Mouse (Mus musculus): ENCODE results near the gene Tbkbp1. TPM values are rescaled to one million over a fixed set of nuclear protein-coding genes. Genes with fewer than 3 reads are reported as not detected.

Gene Tbkbp1
- total and polyA plus RNA-seq, 3 experiments: 0.44 to 5.7 (median 3.1) TPM

GRCm38 (mm10) chr11:97142159-97142608 lies 9.1 kb downstream of the Tbkbp1 start (continued):
- TF ChIP-seq USF2 (conservative IDR thresholded peaks at IDR 0.05; ENCODE audit: low read depth, low read length): peak; percentile 9; the same call in 1 of the 2 replicates
- peak; percentile 60 for TF ChIP-seq TBP (conservative IDR thresholded peaks at IDR 0.05; ENCODE audit: low read depth, low read length)
- TF ChIP-seq MAZ (IDR thresholded peaks at IDR 0.05; ENCODE audit: low read depth, low read length): no peak
- TF ChIP-seq USF1 (IDR thresholded peaks at IDR 0.05; ENCODE audit: low read depth, low read length): peak; percentile 42

- no peak overlapping the region for H3K4me2 ChIP-seq (ENCODE audit: insufficient read depth, low read depth, poor library complexity, severe bottlenecking)
- no peak for DNase-seq (ENCODE audit: extremely low read depth)
- peaks cover 10 to 24% of the 10 kb centered on the region in 2 experiments for H3K36me3 ChIP-seq (replicated peaks in 1 of 2; ENCODE audit: control insufficient read depth in 1 of 2, insufficient read depth in 1 of 2, low read length in 1 of 2)
- no peak overlapping the region for H3K9ac ChIP-seq (ENCODE audit: insufficient read depth, low read depth)
- no peaks in the 10 kb centered on the region for H3K79me2 ChIP-seq (replicated peaks; ENCODE audit: control insufficient read depth, extremely low read depth, insufficient read depth, poor library complexity, severe bottlenecking)
- H3K9me3 ChIP-seq (replicated peaks; ENCODE audit: low read length): no peaks in the 10 kb centered on the region
- H3K27ac ChIP-seq (ENCODE audit: insufficient read depth, low read depth): no peak overlapping the region
- no peak overlapping the region for H3K4me3 ChIP-seq (replicated peaks in 1 of 3; ENCODE audit: low read depth in 2 of 3, low read length in 2 of 3, poor library complexity in 1 of 3)
- dilution Hi-C loops (cut with MboI; ENCODE audit: extremely low pct_ligation_motif_present, extremely low pct_unique_long_range_greater_than_20kb, low sequenced_read_pairs): no loop called here
- TF ChIP-seq MAX (IDR thresholded peaks at IDR 0.05; ENCODE audit: low read length) (peak; percentile 22; the same call in 1 of the 2 replicates), BHLHE40 (IDR thresholded peaks at IDR 0.05; ENCODE audit: low read depth, low read length) (peak; percentile 82), ZNF384 (IDR thresholded peaks at IDR 0.05; ENCODE audit: low read depth, low read length) (peak; percentile 50; the same call in 1 of the 2 replicates), EP300 (IDR thresholded peaks at IDR 0.05; ENCODE audit: low read length) (no peak), TCF12 (IDR thresholded peaks at IDR 0.05; ENCODE audit: low read depth, low read length) (no peak), ETS1 (conservative IDR thresholded peaks at IDR 0.05; ENCODE audit: low read depth, low read length) (0 out of 2 replicates have a peak, but pooled peaks have one; percentile 26)
- H3K27me3 ChIP-seq (replicated peaks): no peaks in the 10 kb centered on the region
- peaks cover 35 to 78% of the 10 kb centered on the region in 2 experiments for H3K4me1 ChIP-seq (ENCODE audit: control insufficient read depth in 1 of 2, insufficient read depth in 2 of 2)
- in situ Hi-C loops (cut with MboI; ENCODE audit: low pct_ligation_motif_present, low pct_unique_long_range_greater_than_20kb, low sequenced_read_pairs): loop anchor here (10.0 kb wide), 1 partner anchor 46 kb away; no protein-coding TSS in a partner anchor
Observed at GRCm38 (mm10) chr11:97140811-97141210, 10.5 kb downstream of the Tbkbp1 start.

- Histone ChIP-seq H3K27ac (ENCODE audit: insufficient read depth, low read depth) (no peak overlapping the region), H3K4me1 (ENCODE audit: control insufficient read depth in 1 of 2, insufficient read depth in 2 of 2) (peaks cover 32 to 78% of the 10 kb centered on the region in 2 experiments), H3K9me3 (replicated peaks; ENCODE audit: low read length) (no peaks in the 10 kb centered on the region), H3K36me3 (replicated peaks in 1 of 2; ENCODE audit: control insufficient read depth in 1 of 2, insufficient read depth in 1 of 2, low read length in 1 of 2) (peaks cover 10 to 24% of the 10 kb centered on the region in 2 experiments), H3K4me3 (replicated peaks in 1 of 3; ENCODE audit: low read depth in 2 of 3, low read length in 2 of 3, poor library complexity in 1 of 3) (no peak overlapping the region), H3K27me3 (replicated peaks) (no peaks in the 10 kb centered on the region), H3K4me2 (ENCODE audit: insufficient read depth, low read depth, poor library complexity, severe bottlenecking) (no peak overlapping the region), H3K79me2 (replicated peaks; ENCODE audit: control insufficient read depth, extremely low read depth, insufficient read depth, poor library complexity, severe bottlenecking) (no peaks in the 10 kb centered on the region), H3K9ac (ENCODE audit: insufficient read depth, low read depth) (no peak overlapping the region)
- in situ Hi-C loops (cut with MboI; ENCODE audit: low pct_ligation_motif_present, low pct_unique_long_range_greater_than_20kb, low sequenced_read_pairs) (no loop called here), dilution Hi-C loops (cut with MboI; ENCODE audit: extremely low pct_ligation_motif_present, extremely low pct_unique_long_range_greater_than_20kb, low sequenced_read_pairs) (no loop called here)
- no peak for TF ChIP-seq ZC3H11A (IDR thresholded peaks at IDR 0.05; ENCODE audit: low read depth, low read length)
- TF ChIP-seq ELF1 (IDR thresholded peaks at IDR 0.05; ENCODE audit: low read depth, low read length): no peak
- TF ChIP-seq KAT2A (IDR thresholded peaks at IDR 0.05; ENCODE audit: insufficient replicate concordance, low read length): no peak
- no peak for TF ChIP-seq SMC3 (IDR thresholded peaks at IDR 0.05; ENCODE audit: low read depth, low read length)
- no peak for TF ChIP-seq ETS1 (conservative IDR thresholded peaks at IDR 0.05; ENCODE audit: low read depth, low read length)
- TF ChIP-seq POLR2A (IDR thresholded peaks at IDR 0.05; ENCODE audit: low read depth, low read length): no peak
- no peak for TF ChIP-seq EP300 (IDR thresholded peaks at IDR 0.05; ENCODE audit: low read length)
- TF ChIP-seq MAX (IDR thresholded peaks at IDR 0.05; ENCODE audit: low read length): no peak
- no peak for TF ChIP-seq UBTF (IDR thresholded peaks at IDR 0.05; ENCODE audit: low read depth, low read length)
- no peak for TF ChIP-seq USF1 (IDR thresholded peaks at IDR 0.05; ENCODE audit: low read depth, low read length)
- no peak for TF ChIP-seq POLR2AphosphoS2 (IDR thresholded peaks at IDR 0.05; ENCODE audit: low read depth, low read length)
- DNase-seq (ENCODE audit: extremely low read depth): no peak
Observed at GRCm38 (mm10) chr11:97139256-97139655, 12.0 kb downstream of the Tbkbp1 start.

All from CH12.LX (cell line).